Mouse (Mus musculus) forebrain, embryonic 14.5 days (tissue): Measurements from ENCODE around the gene Arhgef1. TPM values are rescaled to one million over a fixed set of nuclear protein-coding genes. Genes with fewer than 3 reads are reported as not detected.
A peak's percentile ranks its signal among the peaks of the same experiment; 100 is the strongest.

Experiments used
- ATAC-seq: fragments of 200-750 bp; cut with Nextera tagmentation; 2 replicates; pipeline ENCODE4 v1.8.0; 2017; ENCODE audit warnings: mild to moderate bottlenecking, moderate library complexity
- DNase-seq: peaks from one replicate; pipeline ENCODE4 v3.0.0-alpha.2; 2015; ENCODE audit warnings: low spot score
- H3K27ac ChIP-seq: fragments of 300-500 bp; sonication (generic); 2 replicates; pipeline ENCODE4 v1.5.1; 2014; ENCODE audit warnings: low read depth, mild to moderate bottlenecking, control low read depth, low read length, moderate library complexity
- H3K27me3 ChIP-seq: fragments of 300-500 bp; sonication (generic); replicated peaks from 2 replicates; pipeline ENCODE4 v1.6.1; 2014; ENCODE audit warnings: low read length, control low read depth, mixed read lengths; ENCODE audit not compliant: control insufficient read depth, insufficient read depth
- H3K36me3 ChIP-seq: fragments of 300-500 bp; sonication (generic); 2 replicates; pipeline ENCODE4 v1.6.1; 2014; ENCODE audit warnings: low read length, control low read depth; ENCODE audit not compliant: control insufficient read depth, insufficient read depth
- H3K4me1 ChIP-seq: fragments of 300-500 bp; sonication (generic); 2 replicates; pipeline ENCODE4 v1.6.1; 2014; ENCODE audit warnings: antibody characterized with exemption, low read length, control low read depth; ENCODE audit not compliant: control insufficient read depth, insufficient read depth
- H3K4me2 ChIP-seq: fragments of 300-500 bp; sonication (generic); 2 replicates; pipeline ENCODE4 v1.6.1; 2014; ENCODE audit warnings: mild to moderate bottlenecking, control low read depth, low read length
- H3K4me3 ChIP-seq: fragments of 300-500 bp; sonication (generic); 2 replicates; pipeline ENCODE4 v1.5.1; 2014; ENCODE audit warnings: low read depth, low read length, control low read depth
- H3K9ac ChIP-seq: fragments of 300-500 bp; sonication (generic); 2 replicates; pipeline ENCODE4 v1.6.1; 2014; ENCODE audit warnings: mild to moderate bottlenecking, low read length, control low read depth, moderate library complexity
- H3K9me3 ChIP-seq: fragments of 300-500 bp; sonication (generic); replicated peaks from 2 replicates; pipeline ENCODE4 v1.6.1; 2016; ENCODE audit warnings: low read length, control low read depth, mixed read lengths; ENCODE audit not compliant: control insufficient read depth
- WGBS: fragments of 180-500 bp; shearing (Covaris S2); extraction: QIAGEN DNeasy Blood & Tissue Kit; methylation state at CpG from one replicate; pipeline ENCODE4 v1.1.7; 2014; 5-methylcytosine and 5-hydroxymethylcytosine counted together
- polyA plus RNA-seq: library from polyadenylated mRNA; unstranded; fragments of >200 nt; fragmentation: Nextera tagmentation; extraction: Ambion mirVana; gene quantifications from 2 replicates; pipeline ENCODE4 v1.2.1, GENCODE M21; 2014

The Arhgef1 gene
- polyA plus RNA-seq, 1 experiment from 2014 or later, result 26.9 TPM

DNA sequence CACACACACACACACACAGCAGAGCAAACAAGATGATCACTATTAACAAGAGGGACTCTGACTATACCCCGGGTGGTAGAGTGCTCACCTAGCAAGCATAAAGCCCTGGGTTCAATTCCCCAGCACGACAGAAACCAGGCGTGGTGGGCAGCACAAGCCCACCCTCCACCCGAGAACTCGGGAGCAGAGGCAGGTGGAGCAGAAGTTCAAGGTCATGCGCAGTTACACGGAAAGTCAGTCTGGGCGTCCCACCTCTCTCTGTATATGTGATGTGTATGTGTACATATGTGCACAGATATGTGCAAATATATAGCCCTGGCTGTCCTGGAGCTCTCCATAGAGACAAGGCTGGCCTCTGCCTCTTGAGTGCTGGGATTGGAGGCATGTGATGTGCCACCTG lies 65.3 kb downstream of the Arhgef1 start:
- 87% methylated on average over 8 of the region's 8 CpGs for WGBS
- H3K9ac ChIP-seq, result no peak overlapping the region
- no peak overlapping the region for H3K27ac ChIP-seq
- no peak overlapping the region for H3K4me2 ChIP-seq
- no peaks in the 10 kb centered on the region for H3K27me3 ChIP-seq
- no peak overlapping the region for H3K4me3 ChIP-seq
- DNase-seq (no peak), ATAC-seq (no peak)
- no peaks in the 10 kb centered on the region for H3K9me3 ChIP-seq
- peaks cover 4% of the 10 kb centered on the region; the same call in 1 of the 2 replicates for H3K4me1 ChIP-seq
- peaks cover 4% of the 10 kb centered on the region; the same call in 1 of the 2 replicates for H3K36me3 ChIP-seq

DNA sequence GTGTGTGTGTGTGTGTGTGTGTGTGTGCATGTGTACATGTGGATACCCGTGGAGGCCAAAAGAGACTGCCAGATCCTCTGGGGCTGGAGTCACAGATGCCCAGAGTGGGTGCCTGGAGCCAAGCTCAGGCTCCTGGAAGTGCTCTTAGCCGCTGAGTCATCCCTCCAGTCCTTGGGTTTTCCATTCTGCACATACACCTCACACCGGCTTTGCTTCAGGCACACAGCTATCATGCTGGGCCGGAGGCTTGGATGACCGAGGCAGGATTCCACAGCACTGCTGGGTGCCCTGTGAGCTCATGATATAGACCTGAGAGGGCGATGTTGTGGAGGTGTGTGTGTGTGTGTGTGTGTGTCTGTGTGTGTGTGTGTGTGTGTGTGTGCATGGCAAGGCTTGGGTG lies 65.8 kb downstream of the Arhgef1 start:
- H3K27ac ChIP-seq, result no peak overlapping the region
- H3K9me3 ChIP-seq, result no peaks in the 10 kb centered on the region
- H3K36me3 ChIP-seq, result peaks cover 4% of the 10 kb centered on the region; the same call in 1 of the 2 replicates
- H3K4me1 ChIP-seq, result peaks cover 4% of the 10 kb centered on the region; the same call in 1 of the 2 replicates
- no peak overlapping the region for H3K4me3 ChIP-seq
- ATAC-seq (no peak), DNase-seq (no peak)
- 73% methylated on average over 6 of the region's 6 CpGs for WGBS
- no peak overlapping the region for H3K9ac ChIP-seq
- H3K27me3 ChIP-seq, result no peaks in the 10 kb centered on the region
- no peak overlapping the region for H3K4me2 ChIP-seq

DNA sequence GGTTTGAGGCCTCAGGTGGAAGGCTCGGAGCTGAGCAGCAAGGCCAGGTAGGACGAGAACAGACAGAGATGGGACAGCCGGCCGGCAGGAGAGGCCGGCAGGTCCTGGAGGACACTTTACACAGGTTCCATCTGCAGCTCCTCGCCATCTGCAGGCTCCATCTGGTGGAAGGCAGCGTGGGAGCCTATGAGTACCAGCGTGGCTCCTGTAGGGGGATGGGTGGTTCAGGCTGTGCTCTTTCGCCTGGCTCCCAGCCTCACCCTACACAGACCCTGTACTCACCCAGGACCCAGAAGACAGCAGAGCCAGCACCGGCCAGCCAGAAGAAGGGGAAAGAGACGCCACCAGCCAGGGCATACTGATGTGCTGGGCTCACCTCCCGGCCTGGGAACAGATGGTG lies 67.1 kb downstream of the Arhgef1 start:
- peaks cover 4% of the 10 kb centered on the region; the same call in 1 of the 2 replicates for H3K4me1 ChIP-seq
- DNase-seq, result peak; percentile 24
- peaks cover 4% of the 10 kb centered on the region; the same call in 1 of the 2 replicates for H3K36me3 ChIP-seq
- H3K27me3 ChIP-seq, result no peaks in the 10 kb centered on the region
- no peaks in the 10 kb centered on the region for H3K9me3 ChIP-seq
- no peak overlapping the region for H3K27ac ChIP-seq
- no peak overlapping the region for H3K9ac ChIP-seq
- no peak for ATAC-seq
- no peak overlapping the region for H3K4me2 ChIP-seq
- 69% methylated on average over 12 of the region's 12 CpGs for WGBS
- H3K4me3 ChIP-seq, result no peak overlapping the region

DNA sequence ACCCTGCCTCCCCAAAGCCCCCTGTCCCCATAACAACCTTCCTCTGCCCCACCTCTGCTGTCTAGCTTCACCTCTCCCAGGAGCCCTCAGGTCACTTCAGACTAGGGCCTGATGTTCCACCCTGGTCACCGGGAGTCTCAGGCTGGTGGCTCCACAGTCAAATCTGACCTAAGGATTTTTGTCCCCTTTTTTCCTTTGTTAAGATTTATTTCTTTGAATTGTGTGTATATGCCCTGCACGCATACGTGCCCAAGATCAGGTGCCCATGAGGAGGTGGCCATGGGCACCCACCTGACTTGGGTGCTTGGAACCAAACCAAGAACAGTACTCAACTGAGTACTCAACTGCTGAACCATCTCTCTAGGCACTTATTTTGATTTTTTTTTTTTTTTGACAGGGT lies 67.6 kb downstream of the Arhgef1 start:
- H3K27ac ChIP-seq, result no peak overlapping the region

DNA sequence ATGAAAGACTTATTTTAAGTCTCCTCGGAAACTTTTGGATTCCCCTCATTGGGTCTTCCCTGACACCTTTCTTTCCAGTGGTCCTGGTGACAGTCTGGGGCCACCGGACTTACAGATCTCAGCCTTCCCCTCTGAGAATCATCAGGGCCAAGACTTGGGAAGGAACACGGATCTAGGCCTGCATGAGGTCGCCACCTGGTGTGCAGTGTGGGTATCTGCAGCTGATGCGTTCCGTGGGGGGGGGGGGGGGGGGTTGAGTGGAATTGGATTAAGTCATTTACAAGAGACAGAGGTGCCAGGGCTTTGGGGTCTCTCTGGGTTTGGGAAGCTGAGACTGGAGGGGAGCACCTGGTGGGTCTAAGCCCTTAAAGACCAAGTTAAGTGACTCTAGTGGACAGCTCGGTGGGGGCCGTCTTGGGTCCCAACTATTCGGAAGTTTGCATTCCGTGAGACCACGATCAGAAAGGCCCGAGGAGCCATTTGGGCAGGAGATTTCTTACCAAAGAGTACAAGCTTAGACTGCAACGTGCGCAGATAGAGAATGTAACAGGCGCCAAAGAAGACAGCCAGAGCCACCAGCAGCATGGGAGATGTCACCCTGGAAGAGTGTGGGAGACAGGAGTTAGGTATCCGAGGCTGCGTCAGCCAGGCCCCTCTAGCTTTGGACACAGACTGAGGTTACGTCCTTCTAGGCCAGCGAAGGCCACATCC lies 68.7 kb downstream of the Arhgef1 start:
- H3K9ac ChIP-seq, result peak overlapping the region; percentile 74
- no peaks in the 10 kb centered on the region for H3K9me3 ChIP-seq
- H3K4me3 ChIP-seq, result peak overlapping the region; percentile 63
- peaks cover 4% of the 10 kb centered on the region; the same call in 1 of the 2 replicates for H3K4me1 ChIP-seq
- 7% methylated on average over 19 of the region's 19 CpGs for WGBS
- no peak; the same call in 1 of the 2 replicates for ATAC-seq
- H3K27ac ChIP-seq, result no peak overlapping the region
- H3K4me2 ChIP-seq, result peak overlapping the region; percentile 71
- no peaks in the 10 kb centered on the region for H3K27me3 ChIP-seq
- DNase-seq, result peak; percentile 71
- peaks cover 4% of the 10 kb centered on the region; the same call in 1 of the 2 replicates for H3K36me3 ChIP-seq

More for the DNA sequence above, 67.6 kb downstream of the Arhgef1 start:
- WGBS, result 97% methylated on average over 3 of the region's 3 CpGs
- H3K9ac ChIP-seq, result no peak overlapping the region
- H3K4me2 ChIP-seq, result no peak overlapping the region
- ATAC-seq, result no peak
- H3K4me3 ChIP-seq, result no peak overlapping the region
- H3K36me3 ChIP-seq, result peaks cover 4% of the 10 kb centered on the region; the same call in 1 of the 2 replicates
- no peaks in the 10 kb centered on the region for H3K9me3 ChIP-seq
- no peaks in the 10 kb centered on the region for H3K27me3 ChIP-seq
- DNase-seq, result no peak
- H3K4me1 ChIP-seq, result peaks cover 4% of the 10 kb centered on the region; the same call in 1 of the 2 replicates

DNA sequence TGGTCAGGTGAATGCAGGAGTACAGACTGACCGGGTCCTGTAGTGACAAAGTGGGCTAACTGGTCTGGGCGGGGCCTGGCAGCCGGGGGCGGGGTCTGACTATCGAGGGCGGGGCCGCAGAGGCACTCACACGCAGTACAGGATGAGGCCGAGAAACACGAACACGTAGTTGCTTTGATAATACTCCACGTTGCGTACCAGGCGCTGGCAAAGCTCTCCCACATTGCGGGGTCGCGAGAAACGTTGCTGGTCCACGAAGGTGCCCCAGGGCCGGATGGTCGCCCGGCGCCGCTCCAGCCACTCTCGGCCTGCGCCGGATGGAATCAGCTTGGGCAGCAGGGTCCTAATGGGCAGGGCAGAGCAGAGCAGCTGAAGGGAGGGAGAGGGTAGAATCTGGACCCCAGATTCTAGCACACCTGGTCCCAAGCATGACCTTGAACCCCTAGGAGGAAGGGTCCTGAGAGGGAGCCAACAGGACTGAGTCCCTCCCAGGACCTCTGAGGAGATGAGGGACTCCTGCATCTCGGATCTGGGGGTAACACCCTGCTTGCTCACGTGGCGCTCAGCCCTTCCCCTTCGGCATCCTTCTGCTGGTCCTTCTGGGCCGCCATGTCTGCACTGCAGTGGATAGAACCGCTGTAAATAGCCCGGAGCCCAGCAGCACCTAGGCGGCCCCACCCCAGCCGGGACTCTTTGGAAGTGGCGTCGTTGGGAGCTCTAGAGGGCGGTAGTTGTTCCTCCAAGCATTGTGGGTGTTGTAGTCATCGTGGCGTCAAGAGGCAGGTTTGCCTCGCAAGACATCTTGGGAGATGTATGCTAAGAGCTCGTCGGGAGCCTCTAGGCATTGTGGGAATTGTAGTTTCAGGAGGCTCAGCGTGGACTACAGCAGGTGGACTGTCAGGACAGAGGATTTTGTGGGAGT lies 69.5 kb downstream of the Arhgef1 start, which contains the start of gene Rabac1:
Rabac1 (minus strand) TSS at position 783 of the 922 bp plus-strand sequence.
- peak within 1 kb of the TSS; percentile 71 for H3K4me2 ChIP-seq
- peaks cover 4% of the 10 kb centered on the region; the same call in 1 of the 2 replicates for H3K4me1 ChIP-seq
- H3K27ac ChIP-seq, result peak within 1 kb of the TSS; percentile 49
- no peaks in the 10 kb centered on the region for H3K27me3 ChIP-seq
- under 1% methylated on average over 45 of the region's 45 CpGs for WGBS
- H3K36me3 ChIP-seq, result peaks cover 4% of the 10 kb centered on the region; the same call in 1 of the 2 replicates
- DNase-seq (peak; percentile 99), ATAC-seq (peak; percentile 93)
- no peaks in the 10 kb centered on the region for H3K9me3 ChIP-seq
- peak within 1 kb of the TSS; percentile 74 for H3K9ac ChIP-seq
- peak within 1 kb of the TSS; percentile 63 for H3K4me3 ChIP-seq

DNA sequence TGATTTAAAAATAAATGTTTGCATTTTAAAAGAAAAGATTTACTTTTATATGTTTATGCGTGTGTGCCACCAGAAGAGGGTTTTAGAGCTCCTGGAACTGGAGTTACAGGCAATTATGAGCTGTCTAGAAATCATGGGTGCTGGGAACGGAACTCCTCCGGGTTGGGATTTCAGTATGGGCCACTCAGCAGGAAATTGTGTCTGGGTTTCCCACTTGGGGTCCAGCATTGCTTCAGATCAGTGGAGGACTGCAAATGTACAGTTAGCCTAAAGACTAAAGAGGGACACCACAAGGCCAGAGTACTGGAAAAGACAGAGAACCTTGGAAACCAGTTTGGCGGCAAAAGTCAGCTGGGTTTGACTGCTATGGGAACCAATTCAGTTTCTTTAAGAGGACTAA lies 70.5 kb downstream of the Arhgef1 start:
- Histone ChIP-seq H3K4me3 (no peak overlapping the region), H3K36me3 (peaks cover 14% of the 10 kb centered on the region), H3K27me3 (no peaks in the 10 kb centered on the region), H3K4me1 (peaks cover 4% of the 10 kb centered on the region; the same call in 1 of the 2 replicates), H3K9me3 (no peaks in the 10 kb centered on the region), H3K27ac (no peak overlapping the region), H3K4me2 (no peak overlapping the region), H3K9ac (no peak overlapping the region)
- ATAC-seq, result no peak
- DNase-seq, result no peak
- 86% methylated on average over 4 of the region's 4 CpGs for WGBS

DNA sequence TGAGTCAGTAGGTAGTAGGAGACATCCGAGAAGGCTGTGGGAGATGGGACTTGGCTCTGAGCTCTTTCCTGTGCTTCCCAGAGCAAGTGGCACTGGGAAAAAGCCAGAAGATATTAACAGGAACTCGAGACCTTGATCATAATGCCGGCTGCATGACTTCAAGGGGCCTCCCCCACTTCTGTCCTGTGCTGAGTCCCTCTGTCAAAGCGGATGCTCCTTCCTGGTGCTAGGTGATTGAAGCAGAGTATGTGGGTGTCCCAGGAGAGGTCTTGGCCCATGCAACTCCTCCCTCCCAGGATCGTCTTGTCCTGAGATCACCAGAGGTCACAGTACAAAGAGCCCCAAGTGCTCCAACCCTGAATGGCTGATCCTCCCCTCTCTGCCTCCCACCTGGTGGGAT lies 71.2 kb downstream of the Arhgef1 start:
- no peak overlapping the region for H3K4me2 ChIP-seq
- H3K4me1 ChIP-seq, result peaks cover 4% of the 10 kb centered on the region; the same call in 1 of the 2 replicates
- no peaks in the 10 kb centered on the region for H3K27me3 ChIP-seq
- H3K4me3 ChIP-seq, result no peak overlapping the region
- 87% methylated on average over 5 of the region's 5 CpGs for WGBS
- no peak for DNase-seq
- H3K9ac ChIP-seq, result no peak overlapping the region
- no peaks in the 10 kb centered on the region for H3K9me3 ChIP-seq
- ATAC-seq, result no peak
- no peak overlapping the region for H3K27ac ChIP-seq
- H3K36me3 ChIP-seq, result peaks cover 21% of the 10 kb centered on the region
